Comparison of ENCODE assay signal across 9 mouse cellular contexts in genomic region chr2:91958701-91959457, GRCm38 (mm10). TPM values are rescaled to one million over a fixed set of nuclear protein-coding genes. Genes with fewer than 3 reads are reported as not detected.
DNase-seq lines count a peak whose midpoint lies in the region; ATAC-seq lines count a peak whose summit lies in the region.
"Had no signal": no experiment of that assay in that cellular context is flagged by ENCODE, and none has a peak within 500 bp of the region (broad histone marks: within the 10 kb centered on the region; RNA-seq: fewer than 3 reads in every experiment).

No protein-coding gene starts in this region.

- peak; percentile 61 for DNase-seq in forebrain, embryonic 14.5 days (ENCODE audit: low spot score)
- peak; percentile 37 to 70 for DNase-seq in spleen, postnatal 10 days (ENCODE audit: low spot score in 2 of 2)
- DNase-seq in spleen, adult 18-20 months: no peak
- DNase-seq in embryonic facial prominence, embryonic 14.5 days (ENCODE audit: low spot score): peak; percentile 52
- DNase-seq in lung, postnatal 36 days: peak; percentile 70
- DNase-seq in thymus, postnatal 14 days: peak; percentile 81

- no peak overlapping the region for H3K9ac ChIP-seq in forebrain, embryonic 14.5 days (ENCODE audit: low read length)
- H3K9ac ChIP-seq in forebrain, embryonic 13.5 days: no peak overlapping the region
- no peak overlapping the region for H3K9ac ChIP-seq in embryonic facial prominence, embryonic 14.5 days (ENCODE audit: low read depth, low read length)
- H3K9ac ChIP-seq in intestine, embryonic 16.5 days (ENCODE audit: low read depth, low read length): 0 out of 2 replicates have a peak overlapping the region, but pooled peaks have one; percentile 10

- H3K4me3 ChIP-seq in forebrain, embryonic 14.5 days (ENCODE audit: low read depth, low read length): no peak overlapping the region
- H3K4me3 ChIP-seq in forebrain, embryonic 13.5 days: no peak overlapping the region
- no peak overlapping the region for H3K4me3 ChIP-seq in embryonic facial prominence, embryonic 14.5 days (ENCODE audit: low read depth, low read length)
- H3K4me3 ChIP-seq in intestine, embryonic 16.5 days (ENCODE audit: low read length): no peak overlapping the region

- H3K36me3 ChIP-seq in forebrain, embryonic 14.5 days (ENCODE audit: control insufficient read depth, insufficient read depth, low read length): no peaks in the 10 kb centered on the region
- H3K36me3 ChIP-seq in forebrain, embryonic 13.5 days (ENCODE audit: poor library complexity, severe bottlenecking): no peaks in the 10 kb centered on the region
- H3K36me3 ChIP-seq in embryonic facial prominence, embryonic 14.5 days (ENCODE audit: control insufficient read depth, insufficient read depth, low read length): peaks cover 4% of the 10 kb centered on the region; the same call in 1 of the 2 replicates
- no peaks in the 10 kb centered on the region for H3K36me3 ChIP-seq in intestine, embryonic 16.5 days (ENCODE audit: control insufficient read depth, insufficient read depth, low read length)

- H3K27ac ChIP-seq in forebrain, embryonic 14.5 days (ENCODE audit: low read depth, low read length): no peak overlapping the region
- H3K27ac ChIP-seq in forebrain, embryonic 13.5 days: no peak overlapping the region
- H3K27ac ChIP-seq in embryonic facial prominence, embryonic 14.5 days (replicated peaks; ENCODE audit: low read depth, low read length): no peak overlapping the region
- no peak overlapping the region for H3K27ac ChIP-seq in intestine, embryonic 16.5 days (ENCODE audit: low read length)

- WGBS in forebrain, embryonic 14.5 days: 54% methylated on average over 10 of the region's 10 CpGs
- WGBS in forebrain, embryonic 13.5 days: 53% methylated on average over 10 of the region's 10 CpGs
- WGBS in embryonic facial prominence, embryonic 14.5 days: 44% methylated on average over 9 of the region's 10 CpGs
- 43% methylated on average over 10 of the region's 10 CpGs for WGBS in intestine, embryonic 16.5 days

- H3K27me3 ChIP-seq in forebrain, embryonic 14.5 days (replicated peaks; ENCODE audit: control insufficient read depth, insufficient read depth, low read length): no peaks in the 10 kb centered on the region
- no peaks in the 10 kb centered on the region for H3K27me3 ChIP-seq in forebrain, embryonic 13.5 days
- no peaks in the 10 kb centered on the region for H3K27me3 ChIP-seq in embryonic facial prominence, embryonic 14.5 days (replicated peaks; ENCODE audit: control insufficient read depth, insufficient read depth, low read length)
- H3K27me3 ChIP-seq in intestine, embryonic 16.5 days (replicated peaks; ENCODE audit: control insufficient read depth, insufficient read depth, low read length): no peaks in the 10 kb centered on the region

- peaks cover 16% of the 10 kb centered on the region for H3K4me1 ChIP-seq in forebrain, embryonic 14.5 days (ENCODE audit: control insufficient read depth, insufficient read depth, low read length)
- H3K4me1 ChIP-seq in forebrain, embryonic 13.5 days: peaks cover 62% of the 10 kb centered on the region
- H3K4me1 ChIP-seq in embryonic facial prominence, embryonic 14.5 days (ENCODE audit: control insufficient read depth, insufficient read depth, low read length): peaks cover 22% of the 10 kb centered on the region
- peaks cover 80% of the 10 kb centered on the region for H3K4me1 ChIP-seq in intestine, embryonic 16.5 days (ENCODE audit: control insufficient read depth, insufficient read depth, low read length)

- H3K9me3 ChIP-seq in forebrain, embryonic 14.5 days (replicated peaks; ENCODE audit: control insufficient read depth, low read length): no peaks in the 10 kb centered on the region
- H3K9me3 ChIP-seq in forebrain, embryonic 13.5 days (replicated peaks): no peaks in the 10 kb centered on the region
- no peaks in the 10 kb centered on the region for H3K9me3 ChIP-seq in embryonic facial prominence, embryonic 14.5 days (ENCODE audit: control insufficient read depth, low read length)
- H3K9me3 ChIP-seq in intestine, embryonic 16.5 days (ENCODE audit: control insufficient read depth, low read length): no peaks in the 10 kb centered on the region

- no peak for ATAC-seq in forebrain, embryonic 14.5 days
- ATAC-seq in forebrain, embryonic 13.5 days: no peak
- no peak for ATAC-seq in embryonic facial prominence, embryonic 14.5 days (ENCODE audit: low read depth)
- ATAC-seq in intestine, embryonic 16.5 days: no peak

- no peak overlapping the region for H3K4me2 ChIP-seq in forebrain, embryonic 14.5 days (ENCODE audit: low read length)
- no peak overlapping the region for H3K4me2 ChIP-seq in forebrain, embryonic 13.5 days
- H3K4me2 ChIP-seq in embryonic facial prominence, embryonic 14.5 days (ENCODE audit: low read depth, low read length): no peak overlapping the region
- H3K4me2 ChIP-seq in intestine, embryonic 16.5 days (ENCODE audit: low read depth, low read length): no peak overlapping the region

RNA-seq across cellular contexts. Expression of gene Gm9821, which starts 13.4 kb away (rescaled TPM):
- 0.20 and 0.30 TPM in 2 replicates for polyA plus RNA-seq in forebrain, embryonic 14.5 days (2014; fragmentation: Nextera tagmentation; extraction: Ambion mirVana)
- 0.18 and 0.41 TPM in 2 replicates for polyA plus RNA-seq in forebrain, embryonic 13.5 days (2015; fragmentation: Nextera tagmentation; extraction: Ambion mirVana)
- polyA plus RNA-seq in embryonic facial prominence, embryonic 14.5 days (2014; fragmentation: Nextera tagmentation; extraction: Ambion mirVana): 0.70 and 0.76 TPM in 2 replicates
- 0.28 and 0.55 TPM in 2 replicates for polyA plus RNA-seq in intestine, embryonic 16.5 days (2015; fragmentation: Nextera tagmentation; extraction: Ambion mirVana)

RNA-seq across cellular contexts. Expression of gene Dgkz, which starts 16.8 kb away (rescaled TPM):
- 26.7 and 29.1 TPM in 2 replicates for polyA plus RNA-seq in forebrain, embryonic 14.5 days (2014; fragmentation: Nextera tagmentation; extraction: Ambion mirVana)
- 18.5 and 23.1 TPM in 2 replicates for polyA plus RNA-seq in forebrain, embryonic 13.5 days (2015; fragmentation: Nextera tagmentation; extraction: Ambion mirVana)
- 44.9 and 47.4 TPM in 2 replicates for polyA plus RNA-seq in embryonic facial prominence, embryonic 14.5 days (2014; fragmentation: Nextera tagmentation; extraction: Ambion mirVana)
- polyA plus RNA-seq in intestine, embryonic 16.5 days (2015; fragmentation: Nextera tagmentation; extraction: Ambion mirVana): 46.4 and 66.7 TPM in 2 replicates

RNA-seq across cellular contexts. Expression of gene Mdk, which starts 26.8 kb away (rescaled TPM):
- 349 and 462 TPM in 2 replicates for polyA plus RNA-seq in forebrain, embryonic 14.5 days (2014; fragmentation: Nextera tagmentation; extraction: Ambion mirVana)
- polyA plus RNA-seq in forebrain, embryonic 13.5 days (2015; fragmentation: Nextera tagmentation; extraction: Ambion mirVana): 609 and 621 TPM in 2 replicates
- 700 and 828 TPM in 2 replicates for polyA plus RNA-seq in embryonic facial prominence, embryonic 14.5 days (2014; fragmentation: Nextera tagmentation; extraction: Ambion mirVana)
- 370 and 437 TPM in 2 replicates for polyA plus RNA-seq in intestine, embryonic 16.5 days (2015; fragmentation: Nextera tagmentation; extraction: Ambion mirVana)

RNA-seq across cellular contexts. Expression of gene Chrm4, which starts 31.8 kb away (rescaled TPM):
- 0.83 and 1.2 TPM in 2 replicates for polyA plus RNA-seq in forebrain, embryonic 14.5 days (2014; fragmentation: Nextera tagmentation; extraction: Ambion mirVana)
- 0.83 and 0.88 TPM in 2 replicates for polyA plus RNA-seq in forebrain, embryonic 13.5 days (2015; fragmentation: Nextera tagmentation; extraction: Ambion mirVana)
- 0.31 and 0.47 TPM in 2 replicates for polyA plus RNA-seq in embryonic facial prominence, embryonic 14.5 days (2014; fragmentation: Nextera tagmentation; extraction: Ambion mirVana)
- 0.23 and 0.33 TPM in 2 replicates for polyA plus RNA-seq in intestine, embryonic 16.5 days (2015; fragmentation: Nextera tagmentation; extraction: Ambion mirVana)
- polyA plus RNA-seq: intestine, embryonic 14.5 days had no signal

Comparison
In these comparisons a context has a peak if more than half of its experiments do, and no peak if none do; other contexts are left out.
1. DNase-seq: peak in forebrain, embryonic 14.5 days (single experiment), spleen, postnatal 10 days (2 of 2), embryonic facial prominence, embryonic 14.5 days (single experiment), lung, postnatal 36 days (single experiment) and thymus, postnatal 14 days (single experiment); none in spleen, adult 18-20 months (0 of 2).